Mouse (Mus musculus): ENCODE measurements around the gene Scn3a. TPM values are rescaled to one million over a fixed set of nuclear protein-coding genes. Genes with fewer than 3 reads are reported as not detected.

Gene Scn3a
- polyA plus RNA-seq, 1 experiment from 2014 or later, result 0.03 TPM

DNA sequence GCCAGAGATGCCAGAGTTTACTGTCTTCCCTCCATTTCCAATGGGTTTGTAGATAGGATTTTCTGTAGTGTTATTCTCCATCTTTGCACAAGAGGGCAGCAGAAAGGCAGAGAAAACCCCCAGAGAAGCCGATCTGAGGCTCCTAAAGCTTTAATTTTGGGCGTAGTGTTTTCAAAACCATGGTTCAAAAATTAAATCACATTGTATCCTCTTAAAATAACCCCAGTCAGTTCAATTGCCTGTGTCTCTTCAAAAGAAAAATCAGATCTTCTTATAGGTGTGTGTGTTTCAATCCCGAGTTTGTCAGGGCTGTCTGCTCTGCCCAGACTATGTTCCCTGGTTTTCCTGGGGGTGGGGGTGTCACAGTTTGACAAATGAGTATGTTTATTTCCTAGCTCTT lies 153.7 kb downstream of the Scn3a start:
- DNase-seq (ENCODE audit: low read depth, low spot score) (no peak), ATAC-seq (peak; percentile 70)
- H3K27me3 ChIP-seq, result peaks cover 8% of the 10 kb centered on the region
- ChIA-PET CTCF (interaction anchor here (0.7 to 3.6 kb wide), 14 partner anchors 8 to 268 kb away, joined by 3 to 19 read pairs (median 4); partner anchors contain the start of gene Scn3a), POLR2A (no interaction called here)
- in situ Hi-C loops (cut with MboI; ENCODE audit: low pct_unique_long_range_greater_than_20kb), result loop anchor here (5.0 kb wide), 1 partner anchor 159 kb away; no protein-coding TSS in a partner anchor
- peak; percentile 76 for TF ChIP-seq CTCF (IDR thresholded peaks at IDR 0.05)

Other genes starting within 250 kb of the Scn3a start
- gene Slc38a11, start 203.6 kb downstream of the Scn3a start, polyA plus RNA-seq (2021), result not detected
- gene Scn2a, start 53.1 kb upstream of the Scn3a start, polyA plus RNA-seq (2021), result 2.7 TPM